Mouse (Mus musculus) lung, adult 2 months (tissue): ENCODE measurements around the gene 6430571L13Rik.

Experiments
- CTCF ChIP-seq: fragments of 200-500 bp; IDR thresholded peaks from 2 replicates; pipeline ENCODE4 v1.5.1; 2011; ENCODE audit warnings: mild to moderate bottlenecking, low read length, control low read depth; ENCODE audit not compliant: insufficient read depth
- POLR2A ChIP-seq: fragments of 200-500 bp; IDR thresholded peaks from 2 replicates; pipeline ENCODE4 v1.6.1; 2011; ENCODE audit warnings: low read depth, mild to moderate bottlenecking, control low read depth, low read length, borderline replicate concordance; ENCODE audit errors: extremely low read depth

DNA sequence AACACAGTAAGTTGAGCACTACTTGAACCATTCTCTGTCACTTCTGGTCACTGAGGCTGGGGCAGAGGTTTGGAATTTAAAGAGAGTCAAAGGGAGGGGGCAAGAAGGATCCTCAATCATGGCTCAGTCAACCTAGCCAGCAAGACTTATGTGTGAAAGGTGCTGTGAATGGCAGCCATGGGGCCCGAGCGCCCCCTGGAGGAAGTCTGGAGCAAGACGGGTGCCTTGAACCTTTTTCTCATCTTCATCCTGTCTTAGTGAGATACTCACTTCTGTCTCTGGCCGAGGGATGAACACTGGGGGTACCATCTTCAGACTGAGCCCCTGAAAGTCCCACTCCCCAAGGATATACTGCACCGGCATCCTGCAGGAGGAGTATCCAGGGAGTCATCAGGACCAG is 4.5 kb upstream of the 6430571L13Rik start:
- TF ChIP-seq POLR2A: no peak
- TF ChIP-seq CTCF: peak; percentile 93
